Mouse (Mus musculus): ENCODE measurements at regions not wholly inside any gene's neighbourhood (a gene's known extent, or its start where the extent isn't known, plus 50 kb on each side); places are given as distances from the start of the nearest gene placed in this dataset.

GRCm38 (mm10) chr12:56426681-56427246 lies 81.1 kb upstream of the Mbip start:
- no peak for TF ChIP-seq EP300 (IDR thresholded peaks at IDR 0.05; ENCODE audit: low read depth)
- no peak for TF ChIP-seq CTCF (IDR thresholded peaks at IDR 0.05; ENCODE audit: low read depth)
